Mouse (Mus musculus) testis, adult 2 months (tissue): Measurements from ENCODE around the gene Ctsz. TPM values are rescaled to one million over a fixed set of nuclear protein-coding genes. Genes with fewer than 3 reads are reported as not detected.

Source experiments
- H3K27ac ChIP-seq: fragments of 200-500 bp; 2 replicates; pipeline ENCODE4 v1.5.1; 2012; ENCODE audit warnings: low read depth, low read length; ENCODE audit not compliant: control insufficient read depth, insufficient read depth
- H3K27me3 ChIP-seq: fragments of 200-500 bp; 2 replicates; pipeline ENCODE4 v1.6.1; 2012; ENCODE audit warnings: mild to moderate bottlenecking, low read length, moderate library complexity; ENCODE audit not compliant: control insufficient read depth, insufficient read depth
- H3K36me3 ChIP-seq: fragments of 200-500 bp; 2 replicates; pipeline ENCODE4 v1.6.1; 2012; ENCODE audit warnings: mild to moderate bottlenecking, low read length; ENCODE audit not compliant: control insufficient read depth, insufficient read depth
- H3K4me1 ChIP-seq: fragments of 200-500 bp; 2 replicates; pipeline ENCODE4 v1.6.1; 2012; ENCODE audit warnings: low read length; ENCODE audit not compliant: control insufficient read depth, insufficient read depth
- H3K4me3 ChIP-seq: fragments of 200-500 bp; 2 replicates; pipeline ENCODE4 v1.5.1; 2012; ENCODE audit warnings: low read depth, mild to moderate bottlenecking, low read length, moderate library complexity, mixed read lengths; ENCODE audit not compliant: control insufficient read depth
- CTCF ChIP-seq: fragments of 200-500 bp; IDR thresholded peaks from 2 replicates; pipeline ENCODE4 v1.5.1; 2012; ENCODE audit warnings: low read depth, mild to moderate bottlenecking, inconsistent platforms, low read length, moderate library complexity; ENCODE audit not compliant: control insufficient read depth, insufficient read depth, insufficient replicate concordance
- POLR2A ChIP-seq: fragments of 200-500 bp; IDR thresholded peaks from 2 replicates; pipeline ENCODE4 v1.6.1; 2012; ENCODE audit warnings: low read depth, mild to moderate bottlenecking, inconsistent platforms, low read length, moderate library complexity; ENCODE audit not compliant: control insufficient read depth
- polyA plus RNA-seq: library from polyadenylated mRNA; depleted of rRNA; stranded (reverse); fragments of >200 nt; gene quantifications from 2 replicates; pipeline ENCODE4 v1.2.3, GENCODE M21; 2012

Ctsz gene
- polyA plus RNA-seq, 1 experiment = 9.3 TPM

DNA sequence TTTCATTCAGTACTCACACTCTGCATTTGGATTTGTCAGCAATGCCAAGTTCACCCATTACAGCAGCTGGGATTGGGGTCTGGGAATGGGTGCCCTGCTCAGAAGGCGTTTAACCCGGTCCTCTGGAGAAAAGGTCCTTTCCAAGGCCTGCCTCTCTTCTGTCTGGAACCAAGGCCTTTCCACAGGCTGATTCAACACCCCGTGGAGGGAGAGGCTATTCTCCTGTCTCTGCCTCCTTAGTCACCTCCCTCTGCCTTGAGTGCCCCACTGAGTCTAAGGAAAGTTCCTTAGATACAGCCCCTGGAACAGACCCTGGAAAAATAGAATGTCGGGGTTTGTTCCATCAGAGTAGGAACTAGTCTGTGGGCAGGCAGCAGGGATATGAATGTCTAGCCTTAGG lies 9.6 kb upstream of the Ctsz start:
- Histone ChIP-seq H3K4me3 (no peak overlapping the region), H3K4me1 (no peaks in the 10 kb centered on the region), H3K27me3 (no peaks in the 10 kb centered on the region), H3K36me3 (no peaks in the 10 kb centered on the region), H3K27ac (no peak overlapping the region)
- TF ChIP-seq POLR2A (no peak), CTCF (no peak)

DNA sequence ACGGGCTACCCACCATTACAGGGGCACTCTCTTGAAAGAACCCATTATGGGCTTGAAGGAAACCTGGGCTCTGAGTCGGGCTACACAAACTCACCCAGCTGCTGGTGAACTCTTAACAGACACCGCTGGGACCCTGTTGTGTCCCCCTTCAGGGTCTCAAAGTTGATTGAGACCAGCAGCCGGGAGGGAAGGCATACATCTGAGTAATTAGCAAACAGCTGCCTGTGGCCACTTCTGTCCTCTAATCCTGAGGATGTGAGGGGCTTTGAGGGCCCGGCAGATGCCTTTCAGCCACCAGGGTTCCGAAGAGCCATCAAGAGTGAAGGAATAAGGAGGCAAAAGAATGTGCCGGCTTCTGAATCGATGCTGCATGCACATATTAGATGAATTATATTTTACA lies 8.1 kb upstream of the Ctsz start:
- no peak for TF ChIP-seq POLR2A
- TF ChIP-seq CTCF = no peak
- Histone ChIP-seq H3K27me3 (no peaks in the 10 kb centered on the region), H3K4me3 (no peak overlapping the region), H3K4me1 (no peaks in the 10 kb centered on the region), H3K36me3 (no peaks in the 10 kb centered on the region), H3K27ac (no peak overlapping the region)

DNA sequence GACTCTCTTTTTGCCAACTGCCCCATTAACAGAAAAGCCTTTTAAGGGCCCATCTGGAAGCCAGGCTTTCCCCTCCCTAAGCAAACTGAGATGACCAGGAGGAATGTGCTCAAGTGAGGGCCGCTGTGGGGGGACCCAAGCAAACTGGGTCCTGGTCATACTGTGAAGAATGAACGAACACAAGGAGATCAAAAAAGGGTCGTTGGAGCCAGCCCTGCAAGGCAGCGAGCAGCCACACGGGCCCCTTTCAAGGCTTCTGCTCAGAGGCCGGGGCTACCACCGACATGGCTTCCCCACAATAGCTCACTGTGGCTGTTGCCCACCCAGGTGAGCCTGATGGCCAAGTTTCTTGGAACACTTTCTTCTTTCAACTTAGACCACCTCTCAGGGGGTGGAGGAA lies 7.7 kb upstream of the Ctsz start:
- H3K27ac ChIP-seq = no peak overlapping the region

DNA sequence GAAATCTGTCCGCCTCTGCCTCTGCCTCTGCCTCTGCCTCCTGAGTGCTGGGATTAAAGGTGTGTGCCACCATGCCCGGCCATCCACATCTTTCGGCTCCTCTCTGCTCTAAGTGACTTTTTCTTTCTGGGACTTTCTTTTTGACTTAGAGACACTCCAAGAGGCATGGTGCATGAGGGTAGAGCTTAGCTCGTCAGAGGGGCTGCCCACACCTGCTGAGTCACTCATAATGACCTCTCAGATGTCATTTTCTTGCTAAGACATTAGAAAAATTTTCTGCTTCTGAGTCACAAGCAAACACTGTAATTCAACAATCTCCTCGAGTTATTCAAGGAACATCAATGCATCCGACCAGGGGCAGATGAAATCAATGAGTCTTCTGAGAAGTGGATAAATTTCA lies 6.2 kb upstream of the Ctsz start:
- H3K4me1 ChIP-seq = no peaks in the 10 kb centered on the region
- no peaks in the 10 kb centered on the region for H3K36me3 ChIP-seq
- no peak for TF ChIP-seq POLR2A
- TF ChIP-seq CTCF = no peak
- H3K27ac ChIP-seq = no peak overlapping the region
- no peaks in the 10 kb centered on the region for H3K27me3 ChIP-seq
- no peak overlapping the region for H3K4me3 ChIP-seq

More for the DNA sequence above, 7.7 kb upstream of the Ctsz start:
- Histone ChIP-seq H3K4me3 (no peak overlapping the region), H3K4me1 (no peaks in the 10 kb centered on the region), H3K36me3 (no peaks in the 10 kb centered on the region), H3K27me3 (no peaks in the 10 kb centered on the region)
- no peak for TF ChIP-seq POLR2A
- no peak for TF ChIP-seq CTCF

DNA sequence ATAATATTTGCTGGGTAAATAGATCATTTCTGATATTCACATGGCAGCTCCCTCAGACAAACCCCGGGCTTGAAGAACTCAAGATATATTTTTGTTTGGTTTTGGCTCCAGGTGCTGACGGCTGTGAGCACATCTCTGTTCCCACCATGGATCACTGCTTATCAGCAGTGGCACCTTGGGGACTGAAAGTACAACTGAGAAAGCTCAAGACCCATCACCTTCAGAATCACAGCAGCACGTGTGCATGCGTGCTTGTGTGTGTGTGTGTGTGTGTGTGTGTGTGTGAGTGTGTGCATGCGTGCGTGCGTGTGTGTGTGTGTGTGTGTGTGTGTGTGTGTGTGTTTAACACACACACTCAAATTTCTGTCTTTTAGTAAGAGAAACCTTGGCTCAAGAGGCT lies 5.5 kb upstream of the Ctsz start:
- Histone ChIP-seq H3K4me1 (no peaks in the 10 kb centered on the region), H3K4me3 (no peak overlapping the region), H3K27ac (no peak overlapping the region), H3K36me3 (no peaks in the 10 kb centered on the region), H3K27me3 (no peaks in the 10 kb centered on the region)
- TF ChIP-seq POLR2A = no peak
- TF ChIP-seq CTCF = no peak

DNA sequence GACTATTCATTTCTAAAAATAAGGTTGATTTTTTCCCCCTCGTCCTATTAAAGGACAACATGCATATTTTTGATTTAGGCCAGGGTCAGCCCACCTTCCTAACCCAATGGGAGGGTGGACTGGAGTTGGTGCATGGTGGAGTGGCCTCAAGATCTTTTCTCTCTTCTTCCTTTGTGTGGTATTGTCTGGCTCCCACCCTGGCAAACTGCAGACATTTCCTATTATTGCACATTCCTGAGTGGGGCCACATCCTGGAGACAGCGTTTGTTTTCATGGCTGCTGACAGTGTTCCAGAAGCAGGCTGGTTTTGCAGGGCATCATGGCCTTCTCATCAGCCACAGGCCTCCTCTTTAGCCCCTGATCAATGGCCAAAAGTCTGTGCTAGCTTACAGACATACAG lies 4.2 kb upstream of the Ctsz start:
- Histone ChIP-seq H3K36me3 (no peaks in the 10 kb centered on the region), H3K4me1 (peaks cover 8% of the 10 kb centered on the region), H3K27me3 (no peaks in the 10 kb centered on the region), H3K4me3 (no peak overlapping the region), H3K27ac (no peak overlapping the region)
- TF ChIP-seq POLR2A (no peak), CTCF (no peak)

DNA sequence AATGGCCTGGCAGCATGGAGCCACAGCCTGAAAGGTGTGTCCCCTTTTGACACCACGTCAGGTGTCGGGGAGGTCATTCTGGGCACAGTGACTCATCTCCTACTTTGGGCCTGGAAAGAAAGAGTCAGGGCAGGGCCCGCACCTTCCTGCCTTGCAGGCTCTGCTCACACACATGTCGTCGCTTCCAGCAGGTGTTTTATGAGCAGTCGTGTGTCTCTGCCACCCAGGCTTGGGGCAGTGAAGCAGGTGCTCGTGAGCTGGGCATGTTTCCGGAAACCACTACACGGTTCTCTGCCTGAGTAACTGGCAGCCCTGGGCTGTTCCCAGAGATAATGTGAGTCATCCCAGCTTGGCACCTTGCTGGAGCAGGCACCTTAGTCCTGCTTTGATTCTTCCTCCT lies 3.6 kb upstream of the Ctsz start:
- Histone ChIP-seq H3K4me1 (peaks cover 9% of the 10 kb centered on the region), H3K36me3 (no peaks in the 10 kb centered on the region), H3K27me3 (no peaks in the 10 kb centered on the region), H3K4me3 (no peak overlapping the region), H3K27ac (no peak overlapping the region)
- TF ChIP-seq POLR2A = no peak
- TF ChIP-seq CTCF = no peak

DNA sequence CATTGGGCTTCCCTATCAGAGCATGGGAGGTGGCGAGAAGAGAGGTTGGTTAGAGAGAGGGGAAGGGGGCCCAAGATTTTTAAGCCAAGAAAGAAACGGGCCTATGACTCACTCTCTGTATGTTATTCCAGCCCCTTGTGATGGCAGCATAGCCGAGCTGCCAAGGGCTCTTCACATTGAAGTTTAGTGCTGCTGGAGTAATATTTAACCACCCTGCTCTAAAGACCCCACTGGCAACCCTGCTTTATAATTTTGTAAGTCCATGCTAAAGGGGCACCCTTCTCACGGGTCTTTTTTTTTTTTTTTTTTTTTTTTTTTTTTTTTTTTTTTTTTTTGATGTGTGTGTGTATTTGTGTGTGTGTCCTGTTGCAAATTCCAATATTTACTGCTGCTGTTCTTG lies 3.1 kb upstream of the Ctsz start:
- Histone ChIP-seq H3K4me1 (peaks cover 9% of the 10 kb centered on the region), H3K36me3 (no peaks in the 10 kb centered on the region), H3K27ac (no peak overlapping the region), H3K27me3 (no peaks in the 10 kb centered on the region), H3K4me3 (no peak overlapping the region)
- TF ChIP-seq POLR2A (no peak), CTCF (no peak)

DNA sequence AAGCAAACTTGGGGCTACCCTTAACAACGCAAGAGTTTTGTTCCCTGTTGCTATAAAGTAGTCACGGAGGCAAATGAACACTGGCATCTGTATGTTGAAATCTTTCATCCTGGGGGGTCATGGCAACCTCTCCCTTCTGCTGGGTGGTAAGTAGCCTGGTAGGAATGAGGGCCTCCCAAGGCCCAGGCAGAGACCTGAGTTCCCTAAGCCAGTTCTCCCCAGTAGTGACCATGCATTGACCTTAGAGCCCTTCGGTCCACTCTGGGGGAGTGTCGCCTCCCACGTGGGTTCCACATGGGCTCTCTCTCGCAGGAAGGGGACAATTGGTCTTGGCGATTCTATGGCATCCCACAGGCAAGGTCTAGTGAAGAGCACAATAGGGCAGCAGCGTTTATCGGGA lies 1.1 kb upstream of the Ctsz start:
- no peaks in the 10 kb centered on the region for H3K27me3 ChIP-seq
- H3K27ac ChIP-seq = no peak overlapping the region
- peaks cover 9% of the 10 kb centered on the region for H3K4me1 ChIP-seq
- no peak overlapping the region for H3K4me3 ChIP-seq
- TF ChIP-seq POLR2A (no peak), CTCF (no peak)
- no peaks in the 10 kb centered on the region for H3K36me3 ChIP-seq
